Mouse (Mus musculus) lung, embryonic 14.5 days (tissue): ENCODE data around the gene Plekhh2. TPM values are rescaled to one million over a fixed set of nuclear protein-coding genes. Genes with fewer than 3 reads are reported as not detected.

Experiments used
- ATAC-seq: fragments of 200-750 bp; cut with Nextera tagmentation; 2 replicates; pipeline ENCODE4 v1.8.0; 2017; ENCODE audit warnings: mild to moderate bottlenecking, moderate TSS enrichment, moderate library complexity; ENCODE audit not compliant: insufficient read depth
- DNase-seq: peaks from one replicate; pipeline ENCODE4 v3.0.0-alpha.2; 2015
- H3K27ac ChIP-seq: fragments of 300-500 bp; sonication (generic); 2 replicates; pipeline ENCODE4 v1.5.1; 2014; ENCODE audit warnings: low read depth, mild to moderate bottlenecking, moderate library complexity
- H3K27me3 ChIP-seq: fragments of 300-500 bp; sonication (generic); 2 replicates; pipeline ENCODE4 v1.6.1; 2014; ENCODE audit warnings: low read length, control low read depth; ENCODE audit not compliant: insufficient read depth
- H3K36me3 ChIP-seq: fragments of 300-500 bp; sonication (generic); 2 replicates; pipeline ENCODE4 v1.6.1; 2014; ENCODE audit warnings: control low read depth; ENCODE audit not compliant: insufficient read depth
- H3K4me1 ChIP-seq: fragments of 300-500 bp; sonication (generic); 2 replicates; pipeline ENCODE4 v1.6.1; 2014; ENCODE audit warnings: antibody characterized with exemption, control low read depth; ENCODE audit not compliant: insufficient read depth
- H3K4me2 ChIP-seq: fragments of 300-500 bp; sonication (generic); 2 replicates; pipeline ENCODE4 v1.6.1; 2014; ENCODE audit warnings: mild to moderate bottlenecking
- H3K4me3 ChIP-seq: fragments of 300-500 bp; sonication (generic); 2 replicates; pipeline ENCODE4 v1.5.1; 2014; ENCODE audit warnings: low read depth, low read length
- H3K9ac ChIP-seq: fragments of 300-500 bp; sonication (generic); 2 replicates; pipeline ENCODE4 v1.6.1; 2014
- H3K9me3 ChIP-seq: fragments of 300-500 bp; sonication (generic); 2 replicates; pipeline ENCODE4 v1.6.1; 2016; ENCODE audit warnings: low read depth, low read length, control low read depth
- CTCF ChIP-seq: IDR thresholded peaks from 2 replicates; pipeline ENCODE4 v1.5.1; 2016; ENCODE audit warnings: antibody characterized with exemption, low read depth
- WGBS: fragments of 180-500 bp; shearing (Covaris S2); extraction: QIAGEN DNeasy Blood & Tissue Kit; methylation state at CpG from one replicate; pipeline ENCODE4 v1.1.7; 2014; 5-methylcytosine and 5-hydroxymethylcytosine counted together
- polyA plus RNA-seq: library from polyadenylated mRNA; unstranded; fragments of >200 nt; fragmentation: Nextera tagmentation; extraction: Ambion mirVana; gene quantifications from 2 replicates; pipeline ENCODE4 v1.2.1, GENCODE M21; 2014

Plekhh2 gene
- polyA plus RNA-seq, 1 experiment from 2014 or later = 11.1 TPM

DNA sequence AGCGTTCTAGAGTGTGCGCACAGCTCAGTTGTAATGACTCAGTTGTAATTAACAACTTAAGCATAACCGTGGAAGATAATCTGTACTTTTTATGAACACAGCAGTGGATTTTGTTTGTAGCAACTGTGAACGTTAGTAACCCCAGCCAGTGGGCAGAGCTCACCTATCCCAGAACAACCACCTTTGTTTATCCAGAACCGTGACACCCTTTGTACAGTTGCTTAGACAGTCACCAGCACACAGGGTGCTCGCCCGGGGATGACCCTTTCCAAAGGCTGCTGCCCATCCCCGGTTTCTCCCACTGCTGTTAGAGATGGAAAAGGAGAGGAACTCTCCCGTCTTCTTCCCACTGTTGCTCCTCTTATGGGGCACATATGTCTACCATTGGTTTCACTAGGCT lies 141.8 kb downstream of the Plekhh2 start:
- Histone ChIP-seq H3K36me3 (no peaks in the 10 kb centered on the region), H3K9ac (no peak overlapping the region), H3K27me3 (no peaks in the 10 kb centered on the region), H3K4me2 (no peak overlapping the region), H3K9me3 (no peaks in the 10 kb centered on the region), H3K4me1 (peaks cover 3% of the 10 kb centered on the region; the same call in 1 of the 2 replicates), H3K4me3 (no peak overlapping the region), H3K27ac (no peak overlapping the region)
- TF ChIP-seq CTCF = no peak
- DNase-seq (no peak), ATAC-seq (no peak)
- WGBS = 88% methylated on average over 9 of the region's 9 CpGs

DNA sequence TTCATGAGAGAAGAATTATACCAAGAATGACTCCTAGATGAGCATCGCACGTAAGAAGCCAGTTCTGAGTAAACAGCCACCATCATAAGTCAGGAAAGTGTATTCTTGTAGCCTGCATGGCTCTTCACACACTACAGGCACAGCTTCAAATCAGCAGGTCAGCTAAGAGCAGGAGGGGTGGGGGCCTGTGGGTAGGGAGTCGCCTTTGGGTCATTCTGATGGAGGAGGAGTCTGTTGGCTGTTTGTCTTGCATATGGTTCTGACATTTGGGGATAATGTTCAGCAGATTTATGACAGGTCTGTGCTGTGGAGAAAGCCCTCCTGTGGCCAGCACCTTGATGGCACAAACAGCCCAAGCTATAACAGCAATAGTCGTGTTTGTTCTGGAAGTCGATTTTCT lies 144.5 kb downstream of the Plekhh2 start:
- H3K27ac ChIP-seq = no peak overlapping the region
- no peak overlapping the region for H3K4me3 ChIP-seq
- H3K4me1 ChIP-seq = no peaks in the 10 kb centered on the region
- H3K9ac ChIP-seq = no peak overlapping the region
- DNase-seq (no peak), ATAC-seq (no peak)
- no peak overlapping the region for H3K4me2 ChIP-seq
- no peaks in the 10 kb centered on the region for H3K27me3 ChIP-seq
- H3K9me3 ChIP-seq = no peaks in the 10 kb centered on the region
- TF ChIP-seq CTCF = no peak
- WGBS = 64% methylated on average over 5 of the region's 5 CpGs
- no peaks in the 10 kb centered on the region for H3K36me3 ChIP-seq

GRCm38 (mm10) chr17:84656653-84657421 lies 145.1 kb downstream of the Plekhh2 start:
- no peaks in the 10 kb centered on the region for H3K4me1 ChIP-seq
- no peak overlapping the region for H3K4me2 ChIP-seq
- H3K36me3 ChIP-seq = no peaks in the 10 kb centered on the region
- DNase-seq (no peak), ATAC-seq (no peak)
- H3K27ac ChIP-seq = no peak overlapping the region
- no peaks in the 10 kb centered on the region for H3K27me3 ChIP-seq
- TF ChIP-seq CTCF = no peak
- H3K9me3 ChIP-seq = no peaks in the 10 kb centered on the region
- no peak overlapping the region for H3K4me3 ChIP-seq
- H3K9ac ChIP-seq = no peak overlapping the region
- 52% methylated on average over 19 of the region's 19 CpGs for WGBS

GRCm38 (mm10) chr17:84657422-84657732 lies 145.7 kb downstream of the Plekhh2 start:
- no peaks in the 10 kb centered on the region for H3K4me1 ChIP-seq
- ATAC-seq (peak; percentile 61), DNase-seq (no peak)
- H3K4me2 ChIP-seq = no peak overlapping the region
- no peaks in the 10 kb centered on the region for H3K27me3 ChIP-seq
- WGBS = 34% methylated on average over 3 of the region's 3 CpGs
- H3K36me3 ChIP-seq = no peaks in the 10 kb centered on the region
- no peaks in the 10 kb centered on the region for H3K9me3 ChIP-seq
- H3K27ac ChIP-seq = no peak overlapping the region
- H3K9ac ChIP-seq = no peak overlapping the region
- TF ChIP-seq CTCF = no peak
- no peak overlapping the region for H3K4me3 ChIP-seq

GRCm38 (mm10) chr17:84657782-84658181 lies 146.1 kb downstream of the Plekhh2 start:
- 54% methylated on average over 7 of the region's 7 CpGs for WGBS
- Histone ChIP-seq H3K9ac (no peak overlapping the region), H3K4me1 (no peaks in the 10 kb centered on the region), H3K27ac (no peak overlapping the region), H3K36me3 (no peaks in the 10 kb centered on the region), H3K4me3 (no peak overlapping the region), H3K27me3 (no peaks in the 10 kb centered on the region), H3K4me2 (no peak overlapping the region), H3K9me3 (no peaks in the 10 kb centered on the region)
- DNase-seq (no peak), ATAC-seq (peak; percentile 51; the same call in 1 of the 2 replicates)
- no peak for TF ChIP-seq CTCF

- Histone ChIP-seq H3K4me3 (no peak overlapping the region), H3K4me1 (no peaks in the 10 kb centered on the region), H3K27me3 (no peaks in the 10 kb centered on the region), H3K9ac (no peak overlapping the region), H3K9me3 (no peaks in the 10 kb centered on the region), H3K27ac (no peak overlapping the region), H3K36me3 (no peaks in the 10 kb centered on the region), H3K4me2 (no peak overlapping the region)
- ATAC-seq = peak; percentile 39; the same call in 1 of the 2 replicates
- WGBS = 26% methylated on average over 5 of the region's 5 CpGs
- no peak for TF ChIP-seq CTCF
- no peak for DNase-seq
Measured at GRCm38 (mm10) chr17:84658195-84658594, 146.5 kb downstream of the Plekhh2 start.

- Histone ChIP-seq H3K36me3 (no peaks in the 10 kb centered on the region), H3K27me3 (no peaks in the 10 kb centered on the region), H3K27ac (no peak overlapping the region), H3K4me3 (no peak overlapping the region), H3K9ac (no peak overlapping the region), H3K9me3 (no peaks in the 10 kb centered on the region), H3K4me1 (no peaks in the 10 kb centered on the region), H3K4me2 (no peak overlapping the region)
- DNase-seq (no peak), ATAC-seq (no peak)
- 74% methylated on average over 8 of the region's 8 CpGs for WGBS
- no peak for TF ChIP-seq CTCF
Measured at GRCm38 (mm10) chr17:84658951-84659350, 147.3 kb downstream of the Plekhh2 start.
